Mouse (Mus musculus): ENCODE data around the gene Galnt15.

- TF ChIP-seq CTCF (IDR thresholded peaks at IDR 0.05; ENCODE audit: insufficient read depth, low read depth, low read length) (no peak), POLR2A (IDR thresholded peaks at IDR 0.05; ENCODE audit: insufficient read depth, low read depth, low read length) (no peak)
These were observed 70.2 kb downstream of the Galnt15 start for GRCm38 (mm10) chr14:32098951-32099350.

Measured in olfactory bulb, adult 2 months (tissue).